Mouse (Mus musculus): ENCODE measurements around the gene Pak1. TPM values are rescaled to one million over a fixed set of nuclear protein-coding genes. Genes with fewer than 3 reads are reported as not detected.

Pak1 gene
- 26.5 and 29.8 TPM in 2 replicates for polyA plus RNA-seq (2016; fragmentation: Nextera tagmentation; extraction: Ambion mirVana)

DNA sequence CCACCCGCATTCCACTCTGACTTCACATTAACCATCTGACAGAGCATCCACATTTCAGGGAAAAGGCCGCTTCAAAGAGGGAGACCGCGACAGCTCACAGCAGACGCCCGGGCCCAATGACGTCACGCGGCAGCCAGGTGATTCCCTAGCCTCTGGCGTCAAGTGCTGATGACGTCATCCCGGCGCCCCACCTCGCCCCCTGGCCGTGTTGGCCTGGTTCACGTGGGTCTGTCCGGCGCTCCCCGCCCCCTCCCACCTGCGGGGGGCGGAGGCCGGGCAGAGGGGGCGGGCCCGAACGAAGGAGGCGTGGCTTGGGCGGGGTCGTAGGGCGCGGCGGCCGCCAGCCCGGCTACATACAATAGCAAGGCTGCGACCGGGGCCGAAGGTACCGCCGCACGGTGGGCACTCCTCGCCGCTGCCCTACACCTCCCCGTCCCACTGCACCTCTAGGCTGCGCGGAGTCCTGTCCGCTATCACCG is at the start of gene Pak1:
Gene Pak1, plus strand, starts transcription at position 352 of the 479 bp plus-strand sequence.
- under 1% methylated on average over 46 of the region's 46 CpGs for WGBS
- peak within 1 kb of the TSS; percentile 93 for H3K4me3 ChIP-seq
- H3K9me3 ChIP-seq (replicated peaks), result no peaks in the 10 kb centered on the region
- H3K4me1 ChIP-seq, result peaks cover 14% of the 10 kb centered on the region
- peak within 1 kb of the TSS; percentile 94 for H3K27ac ChIP-seq
- peaks cover 23% of the 10 kb centered on the region for H3K27me3 ChIP-seq (ENCODE audit: low read depth, poor library complexity, severe bottlenecking)
- H3K36me3 ChIP-seq, result no peaks in the 10 kb centered on the region
- DNase-seq (ENCODE audit: low spot score), result peak; percentile 95

DNA sequence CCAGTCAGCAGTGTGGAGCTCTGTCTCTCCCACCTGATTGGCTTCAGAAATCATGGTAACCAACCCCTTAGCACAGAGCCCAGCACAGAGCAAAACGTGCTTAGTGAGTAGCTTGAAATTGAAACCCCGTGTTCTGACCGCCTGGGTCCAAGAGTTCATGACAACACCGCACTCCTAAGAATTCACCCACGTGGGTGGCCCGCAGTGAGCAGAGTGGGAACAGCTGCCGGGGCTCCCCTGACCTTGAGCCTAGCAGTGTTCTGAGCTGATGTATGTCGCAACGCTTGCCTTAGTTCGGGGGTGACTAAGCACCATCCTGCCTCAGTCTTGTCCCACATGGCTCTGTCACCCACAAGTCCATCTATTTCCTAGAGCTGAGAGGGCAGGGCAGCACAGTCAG is 47.4 kb upstream of the Pak1 start:
- Histone ChIP-seq H3K36me3 (no peaks in the 10 kb centered on the region), H3K4me3 (no peak overlapping the region), H3K27me3 (ENCODE audit: low read depth, poor library complexity, severe bottlenecking) (peaks cover 14% of the 10 kb centered on the region; the same call in 1 of the 2 replicates), H3K4me1 (peaks cover 19% of the 10 kb centered on the region), H3K27ac (no peak overlapping the region), H3K9me3 (replicated peaks) (no peaks in the 10 kb centered on the region)
- peak; percentile 40 for DNase-seq (ENCODE audit: low spot score)
- 75% methylated on average over 10 of the region's 10 CpGs for WGBS

DNA sequence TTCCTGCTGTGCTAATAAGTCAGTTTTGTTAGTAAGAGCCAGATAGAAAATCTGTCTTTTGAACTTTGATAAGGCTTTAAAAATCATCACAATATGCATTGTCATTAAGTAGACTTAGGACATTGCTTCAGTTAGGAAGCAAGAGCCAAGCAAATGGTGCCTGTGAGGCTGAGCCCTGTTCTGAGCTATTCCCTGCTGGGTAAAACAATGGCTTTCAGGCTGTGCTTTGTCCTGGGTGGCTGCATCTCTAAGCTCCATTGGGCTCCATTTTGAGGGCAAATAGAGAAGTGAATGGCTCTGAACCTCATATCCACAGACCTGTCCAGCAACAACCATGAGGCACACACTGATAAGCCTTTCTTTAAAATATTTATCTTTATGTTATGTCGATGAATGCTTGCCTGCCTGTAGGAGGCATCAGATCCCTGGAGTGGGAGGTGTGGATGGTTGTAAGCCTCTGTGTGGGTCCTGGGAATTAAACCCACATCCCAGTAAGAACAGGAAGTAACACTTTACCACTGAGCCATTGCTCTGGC is 46.5 kb upstream of the Pak1 start:
- H3K4me1 ChIP-seq, result peaks cover 18% of the 10 kb centered on the region
- whole genome bisulfite sequencing, result 47% methylated on average over 1 of the region's 1 CpGs
- H3K27ac ChIP-seq, result no peak overlapping the region
- H3K9me3 ChIP-seq (replicated peaks), result no peaks in the 10 kb centered on the region
- H3K36me3 ChIP-seq, result no peaks in the 10 kb centered on the region
- H3K27me3 ChIP-seq (ENCODE audit: low read depth, poor library complexity, severe bottlenecking), result peaks cover 9% of the 10 kb centered on the region; the same call in 1 of the 2 replicates
- no peak for DNase-seq (ENCODE audit: low spot score)
- no peak overlapping the region for H3K4me3 ChIP-seq

DNA sequence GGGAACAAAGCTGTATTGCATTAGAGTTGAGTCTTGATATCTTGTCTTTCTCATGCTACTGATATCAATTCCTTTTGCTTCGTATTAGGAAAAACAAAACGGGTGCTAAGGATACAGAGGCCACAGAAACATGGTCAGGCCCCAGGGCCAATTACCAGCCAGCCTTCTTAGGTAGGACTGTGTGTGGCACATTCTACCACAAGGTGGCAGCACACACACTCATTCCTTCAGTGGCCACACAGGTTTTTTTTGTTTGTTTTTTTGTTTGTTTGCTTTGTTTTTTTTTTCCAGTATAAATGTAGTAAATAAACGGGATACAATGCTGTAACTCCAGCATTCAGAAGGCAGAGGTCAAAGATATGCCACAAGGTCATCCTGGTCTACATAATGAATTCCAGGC is 43.0 kb upstream of the Pak1 start:
- Histone ChIP-seq H3K4me3 (no peak overlapping the region), H3K36me3 (no peaks in the 10 kb centered on the region), H3K27me3 (ENCODE audit: low read depth, poor library complexity, severe bottlenecking) (no peaks in the 10 kb centered on the region), H3K9me3 (replicated peaks) (no peaks in the 10 kb centered on the region), H3K27ac (peak overlapping the region; percentile 42; the same call in 1 of the 2 replicates), H3K4me1 (peaks cover 12% of the 10 kb centered on the region; the same call in 1 of the 2 replicates)
- peak; percentile 69 for DNase-seq (ENCODE audit: low spot score)
- WGBS, result 22% methylated on average over 3 of the region's 3 CpGs

DNA sequence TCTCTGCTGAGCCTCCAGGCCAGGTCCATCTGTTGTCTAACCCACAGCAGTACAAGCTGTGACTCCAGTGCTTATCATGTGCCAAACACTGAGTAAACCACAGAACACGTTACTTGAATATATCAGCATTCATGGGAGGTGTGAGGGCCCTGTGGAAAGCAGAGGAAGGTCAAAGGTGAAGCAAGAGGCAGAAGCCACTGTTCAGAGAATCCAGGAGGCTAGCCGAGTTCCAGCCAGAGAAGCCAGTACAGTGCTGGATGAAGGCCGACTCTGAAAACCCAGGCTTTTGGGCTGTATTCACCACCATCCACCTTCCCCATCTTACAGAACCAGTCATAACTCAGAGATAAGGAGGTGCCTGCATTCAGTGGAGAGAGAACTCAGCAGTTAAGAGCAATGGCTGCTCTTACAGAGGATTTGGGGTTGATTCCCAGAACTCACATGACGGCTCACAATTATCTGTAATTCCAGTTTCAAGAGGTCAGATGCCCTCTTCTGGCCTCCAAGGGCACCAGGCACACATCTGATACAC is 41.1 kb upstream of the Pak1 start:
- DNase-seq (ENCODE audit: low spot score), result no peak

DNA sequence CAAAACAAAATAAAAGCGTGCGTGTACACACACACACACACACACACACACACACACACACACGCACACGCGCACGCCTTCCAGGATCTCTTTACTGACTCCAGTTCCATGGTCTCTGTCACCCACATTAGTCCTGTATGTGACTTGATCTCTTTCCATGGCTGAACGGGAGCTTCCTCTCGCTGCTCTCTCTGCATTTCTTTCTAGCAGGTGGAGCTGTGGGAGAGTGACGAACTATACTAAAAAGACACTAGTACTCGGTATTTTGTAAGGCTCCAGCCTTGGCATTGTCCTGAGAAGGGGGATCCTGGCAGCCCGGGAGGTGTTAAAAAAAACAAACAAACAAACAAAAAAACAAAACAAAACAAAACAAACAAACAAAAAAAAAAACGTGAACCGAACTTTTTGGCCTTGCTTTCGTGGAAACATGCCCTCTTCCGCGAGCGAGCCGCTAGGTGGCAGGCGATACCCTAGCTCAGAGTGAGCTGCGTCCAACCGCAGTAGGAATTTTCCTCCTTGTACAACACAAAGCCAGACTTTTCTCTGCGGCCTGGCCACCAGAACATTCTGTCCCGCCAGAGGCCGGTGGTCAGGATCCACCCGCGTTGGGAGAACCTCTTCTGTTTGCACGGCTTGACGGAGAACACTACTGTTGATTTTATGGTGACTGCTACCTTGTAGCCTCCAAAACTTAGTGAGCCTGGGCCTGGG is 40.4 kb upstream of the Pak1 start:
- H3K4me1 ChIP-seq, result 0 out of 2 replicates have a peak, but pooled peaks cover 6% of the 10 kb centered on the region
- WGBS, result 27% methylated on average over 28 of the region's 28 CpGs
- peak; percentile 85 for DNase-seq (ENCODE audit: low spot score)
- H3K27ac ChIP-seq, result peak overlapping the region; percentile 77
- no peaks in the 10 kb centered on the region for H3K27me3 ChIP-seq (ENCODE audit: low read depth, poor library complexity, severe bottlenecking)
- H3K4me3 ChIP-seq, result 0 out of 2 replicates have a peak overlapping the region, but pooled peaks have one; percentile 10
- H3K36me3 ChIP-seq, result no peaks in the 10 kb centered on the region
- no peaks in the 10 kb centered on the region for H3K9me3 ChIP-seq (replicated peaks)

More for the DNA sequence above, 41.1 kb upstream of the Pak1 start:
- Histone ChIP-seq H3K4me3 (no peak overlapping the region), H3K36me3 (no peaks in the 10 kb centered on the region), H3K27ac (no peak overlapping the region), H3K4me1 (0 out of 2 replicates have a peak, but pooled peaks cover 6% of the 10 kb centered on the region), H3K27me3 (ENCODE audit: low read depth, poor library complexity, severe bottlenecking) (no peaks in the 10 kb centered on the region), H3K9me3 (replicated peaks) (no peaks in the 10 kb centered on the region)
- 79% methylated on average over 4 of the region's 4 CpGs for WGBS

DNA sequence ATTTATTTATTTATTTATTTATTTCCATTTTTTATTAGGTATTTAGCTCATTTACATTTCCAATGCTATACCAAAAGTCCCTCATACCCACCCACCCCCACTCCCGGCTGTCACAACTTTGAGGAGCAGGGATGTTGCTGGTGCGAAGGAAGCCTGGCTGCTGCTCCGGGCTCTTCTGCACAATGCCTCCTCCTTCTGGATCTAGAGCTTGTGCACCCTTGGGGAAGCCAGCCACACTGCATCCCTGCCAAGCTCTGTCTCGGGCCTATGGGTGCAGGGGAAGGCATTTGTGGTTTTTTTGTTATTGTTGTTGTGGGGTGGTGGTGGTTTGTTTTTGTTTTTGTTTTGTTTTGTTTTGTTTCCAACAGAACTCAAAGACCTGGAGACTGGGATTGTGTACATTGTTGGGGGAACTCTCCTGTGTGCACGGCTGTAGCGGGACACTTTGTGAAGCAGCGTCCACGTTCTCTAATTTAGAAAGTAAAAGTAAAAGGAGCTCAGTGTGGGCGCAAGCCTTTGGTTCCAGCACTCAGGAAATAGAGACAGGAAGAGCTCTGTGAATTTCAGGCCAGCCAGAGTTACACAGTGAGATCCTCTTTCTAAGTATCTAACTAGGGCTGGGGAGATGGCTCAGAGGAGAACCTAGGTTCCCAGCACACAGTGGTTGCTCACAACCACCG is 39.7 kb upstream of the Pak1 start:
- Histone ChIP-seq H3K27ac (peak overlapping the region; percentile 77), H3K36me3 (no peaks in the 10 kb centered on the region), H3K4me1 (0 out of 2 replicates have a peak, but pooled peaks cover 6% of the 10 kb centered on the region), H3K27me3 (ENCODE audit: low read depth, poor library complexity, severe bottlenecking) (no peaks in the 10 kb centered on the region), H3K4me3 (no peak overlapping the region), H3K9me3 (replicated peaks) (no peaks in the 10 kb centered on the region)
- WGBS, result 73% methylated on average over 10 of the region's 10 CpGs
- DNase-seq (ENCODE audit: low spot score), result no peak

DNA sequence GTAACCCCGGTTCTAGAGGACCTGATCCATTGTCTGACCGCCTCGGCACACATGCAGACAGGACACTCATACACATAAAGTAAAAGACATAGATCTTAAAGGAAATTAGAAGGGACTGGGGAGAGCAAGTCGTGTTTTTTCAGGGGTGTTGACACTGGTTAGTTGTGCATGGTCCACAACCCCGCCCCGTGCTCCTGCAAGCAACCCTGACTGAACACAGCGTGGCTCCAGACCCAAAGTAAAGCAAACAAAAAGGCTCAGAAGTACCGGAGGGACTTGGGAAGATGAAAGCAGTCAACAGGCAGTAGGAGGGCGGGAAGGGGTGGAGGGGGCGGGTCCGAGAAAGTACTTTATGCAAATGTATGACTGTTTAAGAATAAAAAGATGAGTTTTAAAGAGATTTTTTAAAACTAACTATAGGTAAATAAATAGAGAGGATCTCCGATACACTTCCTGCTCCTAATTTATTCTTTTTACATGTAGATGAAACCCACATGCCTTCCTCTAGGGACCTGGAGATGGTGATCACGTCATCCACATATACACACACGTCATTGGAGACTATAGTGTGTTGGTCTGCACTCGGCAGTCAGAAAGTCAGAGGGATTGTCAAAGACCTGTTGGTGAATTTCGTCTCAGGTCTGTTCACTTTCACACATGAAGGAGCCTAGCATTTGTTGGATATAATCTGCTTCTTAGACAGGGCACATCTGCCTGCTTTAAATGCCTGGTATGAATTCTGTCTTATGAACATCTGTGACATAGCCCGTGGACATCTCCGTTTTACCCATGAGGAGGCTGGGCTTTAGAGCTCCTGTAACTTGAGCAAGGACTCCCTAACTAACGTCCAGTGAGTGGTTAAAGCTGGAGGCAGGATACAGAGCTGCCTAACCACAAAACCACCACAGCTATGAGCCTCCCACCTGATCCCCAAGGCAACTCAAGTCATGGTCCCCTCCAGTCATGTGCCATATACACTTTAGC is 38.8 kb upstream of the Pak1 start:
- H3K4me3 ChIP-seq, result no peak overlapping the region
- 0 out of 2 replicates have a peak, but pooled peaks cover 6% of the 10 kb centered on the region for H3K4me1 ChIP-seq
- no peak for DNase-seq (ENCODE audit: low spot score)
- no peaks in the 10 kb centered on the region for H3K9me3 ChIP-seq (replicated peaks)
- WGBS, result 44% methylated on average over 19 of the region's 19 CpGs
- H3K27me3 ChIP-seq (ENCODE audit: low read depth, poor library complexity, severe bottlenecking), result no peaks in the 10 kb centered on the region
- peak overlapping the region; percentile 12; the same call in 1 of the 2 replicates for H3K27ac ChIP-seq
- no peaks in the 10 kb centered on the region for H3K36me3 ChIP-seq

DNA sequence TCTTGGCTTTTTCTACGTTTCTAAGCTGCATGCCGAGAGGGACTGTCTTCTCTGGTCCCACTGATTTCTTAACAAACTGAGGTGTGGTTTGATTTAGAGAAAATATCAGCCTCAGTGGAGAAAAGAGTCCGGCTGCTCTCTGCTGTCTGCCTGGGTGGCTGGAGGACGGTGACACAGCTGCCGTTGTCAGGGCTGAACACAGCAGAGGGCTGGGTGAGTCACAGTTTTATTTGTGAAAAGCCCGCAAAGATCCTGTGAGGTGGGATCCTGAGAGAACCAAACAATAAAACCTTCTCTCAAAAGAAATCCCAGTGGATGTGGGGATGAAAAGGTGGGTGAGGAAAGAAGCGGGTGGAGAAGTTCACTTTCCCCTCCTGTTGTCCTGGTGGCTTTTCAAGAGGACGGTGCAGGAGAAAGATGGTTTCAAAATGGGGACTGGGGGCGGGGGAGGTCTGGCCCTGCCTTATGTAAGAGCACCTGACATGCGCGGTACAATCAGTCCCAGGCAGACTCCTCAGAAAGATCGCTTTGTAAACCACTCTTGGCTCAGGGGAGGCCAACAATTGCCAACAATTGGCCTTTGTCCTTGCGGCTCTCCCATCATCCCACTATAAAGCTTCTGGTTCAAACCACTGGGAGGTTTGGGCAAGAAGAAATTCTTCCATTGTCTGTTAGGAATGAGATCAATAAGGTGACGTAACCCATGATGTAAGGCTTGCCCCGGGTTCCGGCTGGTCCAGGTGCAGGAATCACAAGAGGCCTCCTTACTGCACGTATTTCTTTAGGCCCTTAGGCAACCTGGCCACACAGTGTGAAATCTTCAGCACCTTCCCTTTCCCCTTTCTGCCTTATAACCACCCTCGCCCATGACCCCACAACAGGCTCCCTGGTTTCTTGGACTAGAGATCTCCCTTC is 31.1 kb upstream of the Pak1 start:
- peaks cover 2% of the 10 kb centered on the region; the same call in 1 of the 2 replicates for H3K4me1 ChIP-seq
- no peak overlapping the region for H3K27ac ChIP-seq
- H3K36me3 ChIP-seq, result no peaks in the 10 kb centered on the region
- no peaks in the 10 kb centered on the region for H3K9me3 ChIP-seq (replicated peaks)
- 71% methylated on average over 18 of the region's 18 CpGs for WGBS
- DNase-seq (ENCODE audit: low spot score), result no peak
- no peak overlapping the region for H3K4me3 ChIP-seq
- no peaks in the 10 kb centered on the region for H3K27me3 ChIP-seq (ENCODE audit: low read depth, poor library complexity, severe bottlenecking)

DNA sequence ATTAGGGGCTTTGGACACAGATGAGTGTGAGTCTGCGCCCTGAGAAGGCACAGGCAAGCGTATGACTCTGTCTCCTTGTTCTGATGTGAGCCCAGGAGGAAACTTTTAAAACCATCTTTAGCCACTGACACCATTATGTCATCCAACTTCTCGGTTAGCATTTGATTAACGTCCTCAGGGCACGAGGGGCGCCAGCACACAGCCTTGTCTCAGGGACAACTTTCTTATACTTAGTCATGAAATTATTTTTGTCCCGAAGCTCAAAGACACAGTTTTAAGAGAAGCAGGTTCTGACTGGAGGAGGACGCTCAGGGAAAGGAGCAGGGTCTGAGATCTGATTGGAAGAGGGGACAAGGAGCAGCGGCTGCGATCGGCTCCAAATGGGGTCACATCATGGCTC is 23.8 kb upstream of the Pak1 start:
- no peaks in the 10 kb centered on the region for H3K4me1 ChIP-seq
- no peak overlapping the region for H3K4me3 ChIP-seq
- no peak for DNase-seq (ENCODE audit: low spot score)
- H3K9me3 ChIP-seq (replicated peaks), result no peaks in the 10 kb centered on the region
- 81% methylated on average over 11 of the region's 11 CpGs for WGBS
- H3K27ac ChIP-seq, result no peak overlapping the region
- no peaks in the 10 kb centered on the region for H3K27me3 ChIP-seq (ENCODE audit: low read depth, poor library complexity, severe bottlenecking)
- no peaks in the 10 kb centered on the region for H3K36me3 ChIP-seq

Data from limb, embryonic 10.5 days (tissue).